Mouse (Mus musculus) CD4-positive, CD25-positive, alpha-beta regulatory T cell, adult 2 months (primary cell): Measurements from ENCODE around the gene Slc38a1.
"Not testable (repeated sequence)": the region's sequence is repeated elsewhere in the genome, so short reads cannot be mapped to it uniquely, and the experiment has no call there.

Source experiments
- DNase-seq: peaks from one replicate; pipeline ENCODE4 v3.0.0-alpha.2; 2012; ENCODE audit warnings: low read depth, low spot score

Slc38a1 gene

DNA sequence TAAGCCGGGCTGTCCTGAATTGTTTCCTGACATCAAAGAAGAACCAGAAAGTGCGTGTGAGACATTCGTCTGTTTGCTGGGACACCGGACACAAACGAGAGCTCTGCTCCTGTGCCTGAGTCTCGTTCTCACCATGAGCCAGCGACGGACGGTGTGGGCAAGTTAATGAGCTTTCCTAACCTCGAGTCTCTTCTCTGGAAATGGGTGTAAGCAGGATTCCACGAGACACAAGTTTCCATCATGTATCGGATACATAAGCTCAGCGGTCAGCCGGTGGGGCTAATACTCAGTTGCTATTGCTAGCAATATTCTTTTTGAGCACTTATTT is 15.5 kb upstream of the Slc38a1 start:
- no peak for DNase-seq

GRCm38 (mm10) chr15:96657576-96658274 is 15.0 kb upstream of the Slc38a1 start:
- no peak for DNase-seq

GRCm38 (mm10) chr15:96655514-96655913 is 12.8 kb upstream of the Slc38a1 start:
- DNase-seq = peak; percentile 42

- DNase-seq = peak; percentile 72
Measured at GRCm38 (mm10) chr15:96654714-96655113, 12.0 kb upstream of the Slc38a1 start.

DNA sequence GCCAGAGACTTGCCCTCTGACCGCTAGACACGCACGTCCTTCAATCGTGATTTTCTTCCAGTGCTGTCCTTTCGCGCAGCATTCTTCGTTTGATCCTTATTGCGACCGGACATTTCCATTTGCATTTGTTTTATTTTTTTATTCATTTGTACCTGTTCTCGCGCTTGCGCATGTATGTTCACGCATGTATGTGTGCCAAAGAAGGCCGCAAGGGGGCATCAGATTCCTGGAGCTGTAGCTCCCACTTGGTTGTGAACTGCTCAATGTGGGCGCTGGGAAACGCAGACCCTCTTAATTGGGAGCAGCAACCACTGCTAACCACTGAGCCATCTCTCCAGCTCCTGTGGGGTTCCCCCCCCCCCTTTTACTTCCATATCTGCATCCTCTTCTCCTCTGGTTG is 10.3 kb upstream of the Slc38a1 start:
- no peak for DNase-seq

- no peak for DNase-seq
Measured at GRCm38 (mm10) chr15:96652531-96652930, 9.8 kb upstream of the Slc38a1 start.

DNA sequence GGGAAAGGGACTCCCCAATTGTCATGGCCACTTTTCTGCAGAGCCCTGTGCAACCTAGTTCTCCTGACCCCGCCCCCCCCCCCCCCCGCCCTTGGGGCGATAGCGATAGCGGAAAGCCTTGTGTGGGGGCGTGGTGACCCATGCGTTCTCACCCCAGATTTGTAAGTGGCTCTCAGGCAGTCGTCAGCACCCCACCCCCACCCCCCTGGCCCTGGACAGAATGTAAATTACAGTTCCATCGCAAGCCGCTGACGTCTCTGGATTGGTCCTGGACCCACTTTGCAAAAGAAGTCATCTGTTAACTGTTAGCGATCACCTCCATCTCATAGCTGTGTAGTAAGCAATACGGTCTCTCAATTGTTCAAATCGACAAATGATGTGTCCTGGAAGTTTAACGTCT is 4.7 kb upstream of the Slc38a1 start:
- no peak for DNase-seq

GRCm38 (mm10) chr15:96641821-96642435 is 785 bp downstream of the Slc38a1 start:
- DNase-seq = peak; percentile 68

DNA sequence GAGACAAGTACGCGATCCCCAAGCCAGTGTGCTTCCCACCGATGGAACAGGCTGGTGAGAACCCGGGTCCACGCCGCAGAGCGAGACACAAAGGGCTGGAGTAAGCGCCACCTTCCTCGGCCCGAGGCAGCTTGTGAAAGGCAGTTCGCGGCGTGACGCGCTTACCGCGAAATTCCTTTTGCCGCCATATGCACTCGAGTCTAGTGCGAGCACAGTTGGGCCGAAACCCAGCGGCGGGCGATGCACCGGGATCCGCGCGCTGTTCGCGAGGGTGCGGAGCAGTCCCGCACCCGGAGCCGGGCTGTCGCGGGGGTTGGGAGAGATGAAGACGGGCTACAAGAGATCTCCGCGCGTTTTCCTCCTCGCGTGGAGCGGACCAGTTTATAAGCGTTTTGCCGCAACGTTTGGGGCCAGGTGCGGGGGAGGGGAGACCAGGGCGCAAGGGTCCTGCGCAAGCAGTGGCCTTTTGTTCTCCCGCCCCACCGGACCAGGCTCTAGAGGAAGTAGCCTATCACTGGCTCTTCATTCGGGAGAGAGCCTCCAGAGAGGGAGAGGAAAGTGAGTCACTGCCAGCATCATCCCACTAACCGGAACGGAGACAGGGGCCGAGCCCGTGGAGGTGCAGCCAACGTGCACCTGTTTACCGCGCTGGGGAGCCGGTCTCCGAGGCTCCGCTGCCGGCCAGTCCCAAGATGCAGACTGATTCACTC is 1.4 kb downstream of the Slc38a1 start:
- peak; percentile 79 for DNase-seq

GRCm38 (mm10) chr15:96640291-96640985 is 2.3 kb downstream of the Slc38a1 start:
- DNase-seq = peak; percentile 90

- peak; percentile 55 for DNase-seq
Measured at GRCm38 (mm10) chr15:96639630-96640029, 3.1 kb downstream of the Slc38a1 start.

DNA sequence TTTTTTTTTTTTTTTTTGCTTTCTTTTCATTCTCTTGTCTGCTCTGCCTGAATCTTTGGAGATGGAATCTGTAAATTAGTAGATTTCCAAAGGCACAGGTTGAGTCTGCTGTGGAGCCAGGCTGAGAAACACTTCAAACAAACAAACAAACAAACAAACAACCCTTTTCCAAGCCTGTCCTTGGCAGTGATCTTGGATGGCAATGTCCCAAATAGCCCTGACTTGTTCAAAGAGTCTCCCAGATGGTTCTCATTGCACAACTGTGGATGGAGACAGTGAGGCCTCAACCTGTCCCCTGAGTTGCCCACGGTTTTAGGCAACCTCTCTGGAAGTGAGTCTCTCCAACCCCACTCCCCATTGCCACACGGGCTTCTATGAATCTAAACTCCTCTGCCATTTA is 4.1 kb downstream of the Slc38a1 start:
- no peak for DNase-seq

DNA sequence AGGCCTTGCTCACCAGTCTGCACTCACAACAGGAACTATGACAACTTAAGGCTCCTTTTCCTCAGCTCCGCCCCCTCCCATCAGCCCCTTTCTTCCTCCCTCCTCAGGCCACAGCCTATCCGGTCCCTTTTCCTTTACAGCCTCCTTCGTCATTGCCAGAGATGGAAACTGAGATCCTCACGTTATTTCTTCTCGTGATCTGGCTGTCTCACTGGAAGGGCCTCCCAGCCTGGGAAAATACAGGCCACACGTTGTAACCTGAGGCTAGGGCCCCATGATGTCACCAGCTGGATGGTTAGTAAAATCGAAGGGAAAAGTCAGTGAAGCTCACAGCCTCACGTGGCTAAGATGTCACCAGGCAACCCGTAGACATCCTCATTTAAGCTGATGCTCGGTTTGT is 4.5 kb downstream of the Slc38a1 start:
- peak; percentile 90 for DNase-seq

- DNase-seq = no peak
Measured at GRCm38 (mm10) chr15:96634670-96635405, 7.9 kb downstream of the Slc38a1 start.

GRCm38 (mm10) chr15:96632201-96632600 is 10.5 kb downstream of the Slc38a1 start:
- DNase-seq = peak; percentile 31

- DNase-seq = no peak
Measured at GRCm38 (mm10) chr15:96631107-96631718, 11.5 kb downstream of the Slc38a1 start.

DNA sequence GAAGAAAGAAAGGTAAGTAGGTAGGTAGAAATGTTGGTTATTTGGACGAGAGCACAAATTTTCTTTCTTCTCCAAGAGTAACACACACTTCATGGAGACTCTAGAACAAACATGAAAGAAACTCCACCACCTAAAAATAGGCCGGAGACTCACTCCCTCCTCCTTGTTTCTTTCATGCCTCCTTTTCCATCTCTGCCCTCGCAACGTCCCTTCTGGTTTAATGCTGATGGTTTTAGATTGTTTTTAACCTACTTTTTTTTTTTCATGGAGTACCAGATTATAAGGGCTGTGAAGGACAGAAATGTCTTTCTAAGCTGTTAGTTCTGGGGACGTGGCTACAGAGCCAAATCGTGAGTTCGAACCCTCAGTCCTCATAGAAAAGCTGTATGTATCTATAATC is 14.5 kb downstream of the Slc38a1 start:
- no peak for DNase-seq

GRCm38 (mm10) chr15:96626871-96627270 is 15.8 kb downstream of the Slc38a1 start:
- DNase-seq = peak; percentile 27

DNA sequence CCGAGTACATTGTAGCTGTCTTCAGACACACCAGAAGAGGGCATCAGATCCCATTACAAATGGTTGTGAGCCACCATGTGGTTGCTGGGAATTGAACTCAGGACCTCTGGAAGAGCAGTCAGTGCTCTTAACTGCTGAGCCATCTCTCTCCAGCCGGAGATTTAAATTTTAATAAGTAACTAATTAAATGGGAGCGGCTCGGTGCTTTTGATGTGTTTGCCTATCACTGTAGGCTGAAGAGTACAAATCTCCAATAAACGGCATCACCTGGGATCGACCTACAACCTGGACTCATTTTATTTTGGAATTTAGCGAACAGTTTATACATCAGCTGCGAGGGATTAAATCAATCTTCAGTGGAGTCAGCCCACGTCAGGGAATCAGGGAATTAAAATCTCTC is 17.7 kb downstream of the Slc38a1 start:
- not testable (repeated sequence) for DNase-seq

DNA sequence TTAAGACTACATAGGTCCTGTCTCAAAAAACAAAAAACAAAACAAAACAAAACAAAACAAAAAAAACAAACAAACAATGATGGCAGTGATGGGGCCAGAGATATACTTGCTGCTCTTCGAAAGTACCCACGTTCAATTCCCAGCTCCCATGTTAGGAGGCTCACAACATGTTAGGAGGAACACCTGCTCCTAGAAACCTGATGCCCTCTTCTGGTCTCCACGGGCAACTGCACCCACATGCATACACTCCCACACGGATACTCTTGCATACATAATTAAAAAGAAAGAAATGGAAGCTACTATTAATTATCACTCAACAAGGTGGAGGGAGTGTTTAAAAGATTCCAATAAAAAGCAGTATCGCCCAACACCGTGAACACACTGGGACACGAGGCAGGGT is 20.3 kb downstream of the Slc38a1 start:
- no peak for DNase-seq

- no peak for DNase-seq
Measured at GRCm38 (mm10) chr15:96621686-96622085, 21.0 kb downstream of the Slc38a1 start.
